Mouse (Mus musculus) midbrain, postnatal 0 days (tissue): ENCODE results near the gene Cdca4. TPM values are rescaled to one million over a fixed set of nuclear protein-coding genes. Genes with fewer than 3 reads are reported as not detected.
"Not testable (repeated sequence)": the region's sequence is repeated elsewhere in the genome, so short reads cannot be mapped to it uniquely, and the experiment has no call there.

Source experiments
- ATAC-seq: fragments of 200-750 bp; cut with Nextera tagmentation; 2 replicates; pipeline ENCODE4 v1.8.0; 2017; ENCODE audit warnings: moderate number of reproducible peaks, mild to moderate bottlenecking, moderate TSS enrichment, moderate library complexity; ENCODE audit not compliant: low FRiP score
- DNase-seq: peaks from one replicate; pipeline ENCODE4 v3.0.0-alpha.2; 2015; ENCODE audit warnings: low spot score
- H3K27ac ChIP-seq: fragments of 300-500 bp; sonication (generic); 2 replicates; pipeline ENCODE4 v1.5.1; 2014; ENCODE audit warnings: low read depth, mild to moderate bottlenecking, low read length, mixed read lengths
- H3K27me3 ChIP-seq: fragments of 300-500 bp; sonication (generic); 2 replicates; pipeline ENCODE4 v1.6.1; 2014; ENCODE audit warnings: low read length, control low read depth, mixed read lengths; ENCODE audit not compliant: insufficient read depth
- H3K36me3 ChIP-seq: fragments of 300-500 bp; sonication (generic); 2 replicates; pipeline ENCODE4 v1.6.1; 2014; ENCODE audit warnings: low read length, control low read depth, mixed read lengths; ENCODE audit not compliant: insufficient read depth
- H3K4me1 ChIP-seq: fragments of 300-500 bp; sonication (generic); 2 replicates; pipeline ENCODE4 v1.6.1; 2014; ENCODE audit warnings: mild to moderate bottlenecking, control low read depth, antibody characterized with exemption, low read length, mixed read lengths; ENCODE audit not compliant: insufficient read depth
- H3K4me2 ChIP-seq: fragments of 300-500 bp; sonication (generic); 2 replicates; pipeline ENCODE4 v1.6.1; 2014; ENCODE audit warnings: low read depth, mild to moderate bottlenecking, low read length, mixed read lengths; ENCODE audit not compliant: poor library complexity, severe bottlenecking
- H3K4me3 ChIP-seq: fragments of 300-500 bp; sonication (generic); 2 replicates; pipeline ENCODE4 v1.5.1; 2014; ENCODE audit warnings: low read depth, mild to moderate bottlenecking, low read length, moderate library complexity
- H3K9ac ChIP-seq: fragments of 300-500 bp; sonication (generic); replicated peaks from 2 replicates; pipeline ENCODE4 v1.6.1; 2014; ENCODE audit warnings: mild to moderate bottlenecking, low read length, moderate library complexity, mixed read lengths; ENCODE audit not compliant: poor library complexity, severe bottlenecking
- H3K9me3 ChIP-seq: fragments of 300-500 bp; sonication (generic); 2 replicates; pipeline ENCODE4 v1.6.1; 2016; ENCODE audit warnings: low read length, control low read depth
- CTCF ChIP-seq: IDR thresholded peaks from 2 replicates; pipeline ENCODE4 v1.5.1; 2016; ENCODE audit warnings: antibody characterized with exemption, mild to moderate bottlenecking
- WGBS: fragments of 180-500 bp; shearing (Covaris S2); extraction: QIAGEN DNeasy Blood & Tissue Kit; methylation state at CpG from one replicate; pipeline ENCODE4 v1.1.7; 2014; 5-methylcytosine and 5-hydroxymethylcytosine counted together
- polyA plus RNA-seq: library from polyadenylated mRNA; unstranded; fragments of >200 nt; fragmentation: Nextera tagmentation; extraction: Ambion mirVana; gene quantifications from 2 replicates; pipeline ENCODE4 v1.2.1, GENCODE M21; 2015
- total RNA-seq: library from RNA; depleted of rRNA; stranded (reverse); fragments of >200 nt; gene quantifications from 2 replicates; pipeline ENCODE4 v1.2.3, GENCODE M21; 2014

The Cdca4 gene
- total and polyA plus RNA-seq, 2 experiments from 2014 or later = 19.8 to 22.0 TPM

DNA sequence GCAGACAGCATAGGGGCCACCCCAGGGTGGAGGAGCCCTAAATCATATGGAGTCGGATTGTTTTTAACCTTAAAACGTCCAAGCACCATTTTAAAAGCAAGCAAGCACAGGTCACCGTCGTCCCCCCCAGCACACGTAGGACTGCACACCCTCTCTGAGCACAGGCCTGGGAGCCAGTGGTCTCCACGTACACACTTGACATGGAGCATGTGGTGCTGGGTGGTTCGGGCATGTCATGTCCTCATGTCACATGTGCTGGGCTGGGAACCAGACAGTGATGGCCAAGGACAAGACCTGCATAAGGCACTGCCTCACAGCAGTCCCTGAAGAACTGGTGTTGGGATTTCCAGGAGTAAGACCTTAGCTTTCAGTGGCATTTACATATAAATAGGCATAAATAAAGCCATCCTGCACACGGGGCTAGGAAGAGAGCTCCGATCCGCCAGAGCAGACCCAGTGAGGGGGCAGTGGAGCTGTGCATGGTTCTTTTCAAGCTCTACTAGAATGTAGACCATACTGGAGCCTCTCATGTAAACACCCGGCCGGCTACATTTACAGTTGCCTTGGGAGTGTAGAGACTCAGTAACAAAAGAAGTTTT, 8.7 kb downstream of the Cdca4 start:
- no peak overlapping the region for H3K4me3 ChIP-seq
- ATAC-seq (no peak), DNase-seq (no peak)
- no peaks in the 10 kb centered on the region for H3K9me3 ChIP-seq
- H3K27me3 ChIP-seq = no peaks in the 10 kb centered on the region
- H3K4me2 ChIP-seq = no peak overlapping the region
- 70% methylated on average over 12 of the region's 12 CpGs for WGBS
- TF ChIP-seq CTCF = no peak
- H3K27ac ChIP-seq = no peak overlapping the region
- H3K9ac ChIP-seq = no peak overlapping the region
- H3K4me1 ChIP-seq = no peaks in the 10 kb centered on the region
- H3K36me3 ChIP-seq = peaks cover 11% of the 10 kb centered on the region

DNA sequence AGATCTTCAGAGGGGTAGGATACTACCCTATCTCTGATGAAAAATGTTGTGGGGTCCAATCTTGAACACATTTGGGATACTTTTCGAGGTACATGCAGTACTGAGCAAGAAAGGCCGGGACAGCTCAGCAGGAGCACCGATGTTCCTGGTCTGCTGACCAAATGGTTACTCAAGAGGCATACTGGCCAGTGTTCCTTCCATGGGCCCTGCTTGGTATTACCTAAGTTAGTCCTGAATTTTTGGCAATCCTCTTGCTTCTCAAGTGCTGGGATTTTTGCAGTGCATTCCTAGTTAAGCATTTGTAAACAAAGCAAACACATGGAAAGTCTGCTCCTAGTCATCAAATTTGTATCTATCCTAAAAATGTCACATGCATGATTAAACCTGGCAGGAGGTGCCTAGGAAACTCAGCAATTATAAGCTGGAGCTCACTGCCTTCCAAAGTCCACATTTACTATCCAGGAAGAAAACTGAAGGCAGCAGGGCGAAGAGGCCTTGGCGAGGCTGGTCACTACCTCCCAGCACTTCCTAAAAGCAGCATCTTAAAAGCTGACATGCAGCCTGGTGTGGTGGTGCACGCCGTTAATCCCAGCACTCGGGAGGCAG, 10.1 kb downstream of the Cdca4 start:
- Histone ChIP-seq H3K4me1 (no peaks in the 10 kb centered on the region), H3K4me3 (no peak overlapping the region), H3K9me3 (no peaks in the 10 kb centered on the region), H3K27me3 (no peaks in the 10 kb centered on the region), H3K9ac (no peak overlapping the region), H3K4me2 (no peak overlapping the region), H3K36me3 (peaks cover 20% of the 10 kb centered on the region), H3K27ac (no peak overlapping the region)
- WGBS = 90% methylated on average over 8 of the region's 8 CpGs
- DNase-seq (no peak), ATAC-seq (no peak)
- TF ChIP-seq CTCF = no peak

DNA sequence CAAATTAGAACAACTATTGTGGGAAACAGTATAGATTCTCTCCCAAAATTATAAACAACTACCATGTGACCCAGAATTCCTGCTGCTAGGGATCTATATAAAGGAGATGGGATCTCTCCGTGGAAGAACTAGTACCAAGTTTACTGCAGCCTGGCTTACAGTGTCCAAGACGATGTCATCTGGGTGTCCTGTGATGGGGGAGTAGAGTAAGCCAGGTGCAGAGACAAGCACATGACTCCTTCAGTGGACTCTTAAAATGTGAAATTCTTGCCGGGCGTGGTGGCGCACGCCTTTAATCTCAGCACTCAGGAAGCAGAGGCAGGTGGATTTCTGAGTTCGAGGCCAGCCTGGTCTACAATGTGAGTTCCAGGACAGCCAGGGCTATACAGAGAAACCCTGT, 12.4 kb downstream of the Cdca4 start:
- H3K9me3 ChIP-seq, H3K4me1 ChIP-seq, H3K27ac ChIP-seq, H3K4me3 ChIP-seq, H3K4me2 ChIP-seq, ATAC-seq, H3K27me3 ChIP-seq, DNase-seq, H3K9ac ChIP-seq: not testable (repeated sequence)
- WGBS = 82% methylated on average over 7 of the region's 7 CpGs
- H3K36me3 ChIP-seq = peaks cover 38% of the 10 kb centered on the region

DNA sequence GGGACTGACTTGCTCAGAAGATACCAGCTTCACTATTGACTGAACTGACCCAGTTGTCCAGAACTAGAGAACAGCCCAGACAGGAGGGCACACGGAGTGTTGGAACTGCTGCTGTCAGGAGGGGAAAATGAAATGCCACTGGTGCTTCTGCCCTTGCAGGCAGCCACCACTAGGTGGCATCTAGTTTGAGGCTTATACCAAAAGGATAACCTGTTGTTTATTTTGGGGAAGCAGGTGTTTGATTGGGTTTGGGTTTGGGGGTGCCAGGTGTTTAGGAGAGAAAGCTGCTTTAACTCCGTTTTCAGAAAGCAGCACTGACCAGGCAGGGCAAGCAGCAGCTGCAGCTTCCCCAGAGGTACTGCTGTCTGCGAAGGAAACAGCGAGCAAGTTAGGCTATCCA, 12.9 kb downstream of the Cdca4 start:
- no peaks in the 10 kb centered on the region for H3K27me3 ChIP-seq
- peak; percentile 63 for DNase-seq
- no peak overlapping the region for H3K4me2 ChIP-seq
- no peak overlapping the region for H3K4me3 ChIP-seq
- no peak overlapping the region for H3K27ac ChIP-seq
- no peaks in the 10 kb centered on the region for H3K9me3 ChIP-seq
- ATAC-seq = no peak
- peak; percentile 88 for TF ChIP-seq CTCF
- peaks cover 36% of the 10 kb centered on the region for H3K36me3 ChIP-seq
- WGBS = 59% methylated on average over 4 of the region's 4 CpGs
- H3K9ac ChIP-seq = no peak overlapping the region
- H3K4me1 ChIP-seq = no peaks in the 10 kb centered on the region

DNA sequence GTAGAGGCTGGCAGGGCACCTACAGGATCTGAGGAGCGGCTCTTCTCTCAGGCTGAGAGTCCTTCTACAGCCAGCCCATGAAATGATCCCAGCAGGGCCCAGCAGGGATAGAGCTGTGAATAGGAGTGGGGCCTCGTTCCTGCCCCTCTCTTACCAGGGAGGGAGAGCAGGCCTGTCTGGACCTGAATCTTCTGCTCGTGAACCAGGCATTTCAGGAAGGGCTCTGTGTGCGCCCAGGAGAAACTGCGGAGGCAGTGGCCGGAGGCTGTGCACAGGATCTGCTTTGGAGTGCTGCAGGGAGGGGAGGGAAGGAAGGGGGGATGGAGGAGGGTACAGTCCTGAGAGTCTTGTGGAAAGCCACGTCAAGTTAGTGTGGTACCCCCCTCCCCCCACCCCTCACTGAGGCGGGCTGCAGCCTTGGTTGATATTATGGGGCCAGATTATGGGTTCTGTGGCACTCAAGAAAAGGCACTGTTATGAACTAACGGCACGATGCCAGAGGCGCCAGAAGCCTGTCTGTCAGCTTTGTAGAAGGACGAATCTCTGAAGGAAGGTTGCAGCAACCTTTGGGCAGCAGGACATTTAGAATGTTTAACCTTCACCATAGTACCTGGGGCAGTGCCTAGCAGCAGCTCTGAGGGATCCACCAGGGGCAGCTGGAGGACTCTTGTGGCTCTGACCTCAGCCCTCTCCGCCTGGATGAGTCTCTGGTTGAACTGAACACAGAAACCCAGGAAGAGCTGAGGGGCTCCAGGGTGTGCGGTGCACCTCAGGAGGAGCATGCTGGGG, 14.3 kb downstream of the Cdca4 start:
- H3K4me2 ChIP-seq = no peak overlapping the region
- TF ChIP-seq CTCF = no peak
- H3K9ac ChIP-seq = no peak overlapping the region
- 78% methylated on average over 14 of the region's 14 CpGs for WGBS
- no peaks in the 10 kb centered on the region for H3K9me3 ChIP-seq
- peaks cover 34% of the 10 kb centered on the region for H3K36me3 ChIP-seq
- DNase-seq = no peak
- peaks cover 4% of the 10 kb centered on the region; the same call in 1 of the 2 replicates for H3K4me1 ChIP-seq
- no peak overlapping the region for H3K27ac ChIP-seq
- no peak overlapping the region for H3K4me3 ChIP-seq
- ATAC-seq = no peak
- H3K27me3 ChIP-seq = no peaks in the 10 kb centered on the region

DNA sequence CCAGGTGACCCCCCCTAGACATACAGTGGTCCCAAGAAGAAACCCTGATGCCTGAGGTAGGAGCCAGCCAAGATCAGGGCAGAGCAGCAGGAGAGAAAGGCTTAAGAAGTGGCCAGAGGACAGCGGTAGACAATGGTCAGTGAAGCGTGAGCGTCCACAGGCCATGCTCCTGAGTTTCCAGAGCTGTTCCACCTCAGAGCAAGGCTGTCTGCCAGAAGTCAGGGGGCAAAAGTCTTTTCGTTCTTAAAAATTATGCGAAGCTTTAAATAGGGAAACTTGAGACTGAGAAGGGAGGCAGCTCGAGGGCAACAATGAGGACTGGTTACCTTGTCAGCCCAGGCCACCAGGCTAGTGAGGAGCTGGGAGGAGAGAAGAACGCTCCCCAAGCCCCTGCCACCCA, 15.9 kb downstream of the Cdca4 start:
- Histone ChIP-seq H3K4me3 (no peak overlapping the region), H3K4me2 (no peak overlapping the region), H3K9me3 (no peaks in the 10 kb centered on the region), H3K27me3 (no peaks in the 10 kb centered on the region), H3K27ac (no peak overlapping the region), H3K9ac (no peak overlapping the region), H3K36me3 (peaks cover 34% of the 10 kb centered on the region), H3K4me1 (peaks cover 5% of the 10 kb centered on the region; the same call in 1 of the 2 replicates)
- 81% methylated on average over 7 of the region's 7 CpGs for WGBS
- ATAC-seq (no peak), DNase-seq (no peak)
- no peak for TF ChIP-seq CTCF
